Mouse (Mus musculus): ENCODE measurements around the gene Olfr1229. TPM values are rescaled to one million over a fixed set of nuclear protein-coding genes. Genes with fewer than 3 reads are reported as not detected.

The Olfr1229 gene
- not detected for total RNA-seq (2021)
- not detected in 2 replicates for polyA plus RNA-seq (2012; rRNA removed)
- long read RNA-seq, result 0 reads

DNA sequence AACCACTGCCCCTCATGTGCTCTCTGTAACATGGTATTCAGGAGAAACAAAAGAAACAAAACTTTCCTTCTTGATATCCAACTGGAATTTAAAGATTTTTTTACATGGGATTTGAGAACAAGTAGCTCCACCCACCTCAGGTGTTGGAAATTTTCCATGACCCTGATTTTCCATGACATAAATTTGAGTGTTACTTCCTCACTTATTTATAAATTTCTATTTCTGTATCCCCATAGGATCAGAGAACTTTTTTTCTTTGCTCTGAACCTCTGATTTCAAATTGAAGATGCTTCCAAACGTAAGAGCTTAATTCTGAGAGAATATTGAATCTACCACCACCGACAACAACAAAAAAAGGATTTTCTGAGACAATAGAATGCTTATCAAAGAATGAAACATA lies at the start of gene Olfr1229:
Olfr1229 (minus strand) TSS at position 101 of the 400 bp plus-strand sequence.
- no peak for DNase-seq

DNA sequence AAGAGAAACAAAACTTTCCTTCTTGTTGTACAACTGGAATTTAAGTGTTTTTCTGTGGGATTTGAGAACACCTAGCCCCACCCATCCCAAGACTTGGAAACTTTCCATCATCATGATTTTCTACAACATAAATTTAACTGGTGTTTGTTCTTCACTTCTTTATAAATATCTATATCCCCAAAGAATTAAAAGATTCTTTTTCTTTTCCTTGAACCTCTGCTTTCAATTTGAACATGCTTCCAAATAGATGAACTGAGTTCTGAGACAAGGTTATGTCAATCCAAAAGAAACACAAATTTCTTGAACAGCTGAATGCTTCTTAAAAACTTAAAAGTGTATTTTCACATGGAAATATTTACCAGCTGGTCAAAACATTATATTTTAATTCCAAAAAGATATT lies 41.8 kb upstream of the Olfr1229 start, which contains the start of gene Olfr1232:
Olfr1232 (minus strand) TSS at position 101 of the 400 bp plus-strand sequence.
- DNase-seq, result no peak

DNA sequence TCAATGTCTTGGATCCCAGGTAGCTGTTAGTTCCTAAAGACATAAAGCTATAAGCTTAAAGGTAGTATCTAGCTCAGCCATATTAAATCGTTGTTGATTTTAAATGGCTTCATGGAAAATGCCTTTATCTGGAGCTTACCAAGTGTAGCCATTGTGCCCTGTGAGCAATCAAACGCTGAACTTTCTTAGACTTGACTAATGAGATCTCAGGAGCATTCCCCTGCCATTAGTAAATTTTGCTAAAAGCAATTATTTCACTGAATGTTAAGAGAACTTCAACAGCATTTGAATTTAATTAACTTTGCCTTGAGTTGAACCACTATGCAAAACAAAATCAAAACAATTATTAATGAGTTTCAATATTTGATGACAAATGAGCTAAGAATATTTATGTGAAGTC lies 19.2 kb upstream of the Olfr1229 start, which contains the start of gene Olfr1231:
Olfr1231 (minus strand) TSS at position 101 of the 400 bp plus-strand sequence.
- DNase-seq, result no peak

DNA sequence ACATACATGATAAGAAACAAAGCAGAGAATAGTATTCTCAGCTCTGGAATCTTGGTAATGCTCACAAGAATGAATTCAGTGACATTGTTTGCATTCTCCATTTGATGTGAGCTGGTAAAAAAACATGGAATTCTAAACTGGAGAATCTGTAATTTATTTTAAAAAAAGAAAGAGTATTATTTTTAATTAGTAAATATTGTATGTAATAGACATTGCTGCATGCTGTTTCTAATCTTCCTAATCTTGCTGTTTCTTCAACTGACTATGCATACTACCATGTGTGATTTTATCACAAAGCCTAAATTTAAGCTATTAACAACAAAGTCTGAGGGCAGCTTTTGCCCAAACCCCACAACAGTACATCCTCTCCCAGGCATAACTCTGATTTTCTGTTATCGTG lies 9.4 kb upstream of the Olfr1229 start, which contains the start of gene Olfr1230:
Olfr1230 (minus strand) TSS at position 101 of the 400 bp plus-strand sequence.
- no peak for DNase-seq

DNA sequence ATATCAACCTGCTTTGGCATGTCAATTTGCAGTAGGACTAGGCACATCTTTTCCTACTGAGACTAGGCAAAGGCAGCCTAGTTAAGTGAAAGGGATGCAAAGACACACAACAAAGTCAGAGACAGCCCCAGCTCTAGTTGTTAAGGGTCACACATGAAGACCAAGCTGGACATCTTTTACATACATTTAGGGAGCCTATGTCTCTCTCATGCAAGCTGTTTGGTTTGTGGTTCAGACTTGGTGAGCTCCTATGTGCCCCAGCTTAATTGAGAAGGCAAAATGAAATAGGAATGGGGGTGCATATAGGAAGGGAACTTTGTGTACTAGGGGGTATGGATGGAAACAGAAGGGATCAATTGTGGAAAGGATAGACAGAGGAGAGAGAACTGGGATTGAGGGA lies 33.9 kb downstream of the Olfr1229 start, which contains the start of gene Olfr1228:
Olfr1228 (minus strand) TSS at position 101 of the 400 bp plus-strand sequence.
- no peak for DNase-seq

Other genes starting within 250 kb of the Olfr1229 start
- not detected for gene Olfr1218, start 226.8 kb downstream of the Olfr1229 start, total RNA-seq (2021)
- not detected in 2 replicates for gene Olfr1218, start 226.8 kb downstream of the Olfr1229 start, polyA plus RNA-seq (2012; rRNA removed)
- not detected for gene Olfr1219, start 204.5 kb downstream of the Olfr1229 start, total RNA-seq (2021)
- gene Olfr1219, start 204.5 kb downstream of the Olfr1229 start, polyA plus RNA-seq (2012; rRNA removed), result not detected in 2 replicates
- not detected for gene Olfr1220, start 181.2 kb downstream of the Olfr1229 start, total RNA-seq (2021)
- gene Olfr1220, start 181.2 kb downstream of the Olfr1229 start, polyA plus RNA-seq (2012; rRNA removed), result not detected in 2 replicates
- gene Olfr1221, start 170.7 kb downstream of the Olfr1229 start, total RNA-seq (2021), result not detected
- not detected in 2 replicates for gene Olfr1221, start 170.7 kb downstream of the Olfr1229 start, polyA plus RNA-seq (2012; rRNA removed)
- not detected for gene Olfr1222, start 155.0 kb downstream of the Olfr1229 start, total RNA-seq (2021)
- not detected in 2 replicates for gene Olfr1222, start 155.0 kb downstream of the Olfr1229 start, polyA plus RNA-seq (2012; rRNA removed)
- gene Olfr1223, start 136.5 kb downstream of the Olfr1229 start, total RNA-seq (2021), result not detected
- gene Olfr1223, start 136.5 kb downstream of the Olfr1229 start, polyA plus RNA-seq (2012; rRNA removed), result not detected in 2 replicates
- not detected for gene Olfr1224-ps1, start 123.9 kb downstream of the Olfr1229 start, total RNA-seq (2021)
- gene Olfr1224-ps1, start 123.9 kb downstream of the Olfr1229 start, polyA plus RNA-seq (2012; rRNA removed), result not detected in 2 replicates
- not detected for gene Olfr1225, start 113.3 kb downstream of the Olfr1229 start, total RNA-seq (2021)
- not detected in 2 replicates for gene Olfr1225, start 113.3 kb downstream of the Olfr1229 start, polyA plus RNA-seq (2012; rRNA removed)
- gene Olfr1226, start 88.0 kb downstream of the Olfr1229 start, total RNA-seq (2021), result not detected
- not detected in 2 replicates for gene Olfr1226, start 88.0 kb downstream of the Olfr1229 start, polyA plus RNA-seq (2012; rRNA removed)
- not detected for gene Olfr1228, start 34.0 kb downstream of the Olfr1229 start, total RNA-seq (2021)
- gene Olfr1228, start 34.0 kb downstream of the Olfr1229 start, polyA plus RNA-seq (2012; rRNA removed), result not detected in 2 replicates
- gene Olfr1230, start 9.3 kb upstream of the Olfr1229 start, total RNA-seq (2021), result not detected
- not detected in 2 replicates for gene Olfr1230, start 9.3 kb upstream of the Olfr1229 start, polyA plus RNA-seq (2012; rRNA removed)
- gene Olfr1231, start 19.1 kb upstream of the Olfr1229 start, total RNA-seq (2021), result not detected
- not detected in 2 replicates for gene Olfr1231, start 19.1 kb upstream of the Olfr1229 start, polyA plus RNA-seq (2012; rRNA removed)
- not detected for gene Olfr1232, start 41.7 kb upstream of the Olfr1229 start, total RNA-seq (2021)
- not detected in 2 replicates for gene Olfr1232, start 41.7 kb upstream of the Olfr1229 start, polyA plus RNA-seq (2012; rRNA removed)
- not detected for gene Olfr1233, start 54.4 kb upstream of the Olfr1229 start, total RNA-seq (2021)
- not detected in 2 replicates for gene Olfr1233, start 54.4 kb upstream of the Olfr1229 start, polyA plus RNA-seq (2012; rRNA removed)
- gene Olfr1234, start 76.9 kb upstream of the Olfr1229 start, total RNA-seq (2021), result not detected
- not detected in 2 replicates for gene Olfr1234, start 76.9 kb upstream of the Olfr1229 start, polyA plus RNA-seq (2012; rRNA removed)
- not detected for gene Olfr1238, start 121.7 kb upstream of the Olfr1229 start, total RNA-seq (2021)
- not detected in 2 replicates for gene Olfr1238, start 121.7 kb upstream of the Olfr1229 start, polyA plus RNA-seq (2012; rRNA removed)
- not detected for gene Olfr1239, start 132.4 kb upstream of the Olfr1229 start, total RNA-seq (2021)
- not detected in 2 replicates for gene Olfr1239, start 132.4 kb upstream of the Olfr1229 start, polyA plus RNA-seq (2012; rRNA removed)
- gene Olfr1240, start 155.0 kb upstream of the Olfr1229 start, total RNA-seq (2021), result not detected
- not detected in 2 replicates for gene Olfr1240, start 155.0 kb upstream of the Olfr1229 start, polyA plus RNA-seq (2012; rRNA removed)
- not detected for gene Olfr1241, start 199.1 kb upstream of the Olfr1229 start, total RNA-seq (2021)
- gene Olfr1241, start 199.1 kb upstream of the Olfr1229 start, polyA plus RNA-seq (2012; rRNA removed), result not detected in 2 replicates
- gene Olfr1242, start 210.3 kb upstream of the Olfr1229 start, total RNA-seq (2021), result not detected
- not detected in 2 replicates for gene Olfr1242, start 210.3 kb upstream of the Olfr1229 start, polyA plus RNA-seq (2012; rRNA removed)
- not detected for gene Olfr1243, start 243.5 kb upstream of the Olfr1229 start, total RNA-seq (2021)
- gene Olfr1243, start 243.5 kb upstream of the Olfr1229 start, polyA plus RNA-seq (2012; rRNA removed), result not detected in 2 replicates